Mouse (Mus musculus) heart, postnatal 14 days (tissue): ENCODE measurements at regions not wholly inside any gene's neighbourhood (a gene's known extent, or its start where the extent isn't known, plus 50 kb on each side); places are given as distances from the start of the nearest gene placed in this dataset.
A peak's percentile ranks its signal among the peaks of the same experiment; 100 is the strongest.

Experiments used
- DNase-seq, 2 experiments: peaks; one replicate each; pipeline ENCODE4 v3.0.0; 2021 to 2022
- intact Hi-C: fragments of 180-260 bp; cut with DNase I; formaldehyde crosslinking; loops from one replicate; pipeline ENCODE4 v1.15.1; 2025

- intact Hi-C loops = no loop called here
- DNase-seq = no peak
Observed at GRCm38 (mm10) chr8:23314275-23315123, 903.3 kb downstream of the Mrps31 start.

- intact Hi-C loops = no loop called here
- peak; percentile 26 to 48 for DNase-seq
Observed at GRCm38 (mm10) chr8:23319556-23319955, 908.4 kb downstream of the Mrps31 start.

GRCm38 (mm10) chr8:23321166-23321565 lies 910.0 kb downstream of the Mrps31 start:
- DNase-seq = no peak
- intact Hi-C loops = no loop called here

- intact Hi-C loops = no loop called here
- DNase-seq = no peak
Observed at GRCm38 (mm10) chr8:23327283-23327682, 916.1 kb downstream of the Mrps31 start.

GRCm38 (mm10) chr8:23344161-23344560 lies 933.0 kb downstream of the Mrps31 start:
- intact Hi-C loops = loop anchor here (2.0 kb wide), 2 partner anchors 161 to 187 kb away; no protein-coding TSS in a partner anchor
- peak; percentile 36 to 57 for DNase-seq

- no peak for DNase-seq
- intact Hi-C loops = no loop called here
Observed at GRCm38 (mm10) chr8:23351367-23351930, 940.3 kb downstream of the Mrps31 start.

- no peak for DNase-seq
- intact Hi-C loops = no loop called here
Observed at GRCm38 (mm10) chr8:23352259-23353106, 941.3 kb downstream of the Mrps31 start.

GRCm38 (mm10) chr8:23360061-23360622 lies 949.0 kb downstream of the Mrps31 start:
- intact Hi-C loops = no loop called here
- no peak for DNase-seq

GRCm38 (mm10) chr8:23360850-23361274 lies 949.7 kb downstream of the Mrps31 start:
- intact Hi-C loops = no loop called here
- no peak for DNase-seq
